Mouse (Mus musculus) hindbrain, embryonic 13.5 days (tissue): Measurements from ENCODE around the gene Ugt8a. TPM values are rescaled to one million over a fixed set of nuclear protein-coding genes. Genes with fewer than 3 reads are reported as not detected.
A peak's percentile ranks its signal among the peaks of the same experiment; 100 is the strongest.

Source experiments
- ATAC-seq: fragments of 200-750 bp; cut with Nextera tagmentation; 2 replicates; pipeline ENCODE4 v1.8.0; 2017; ENCODE audit warnings: moderate TSS enrichment; ENCODE audit not compliant: low FRiP score
- H3K27ac ChIP-seq: fragments of 300-500 bp; sonication (generic); 2 replicates; pipeline ENCODE4 v1.5.1; 2015; ENCODE audit warnings: inconsistent platforms, mild to moderate bottlenecking, moderate library complexity
- H3K27me3 ChIP-seq: fragments of 300-500 bp; sonication (generic); 2 replicates; pipeline ENCODE4 v1.6.1; 2015; ENCODE audit warnings: mild to moderate bottlenecking, inconsistent platforms
- H3K36me3 ChIP-seq: fragments of 300-500 bp; sonication (generic); 2 replicates; pipeline ENCODE4 v1.6.1; 2015; ENCODE audit warnings: mild to moderate bottlenecking, inconsistent platforms
- H3K4me1 ChIP-seq: fragments of 300-500 bp; sonication (generic); replicated peaks from 2 replicates; pipeline ENCODE4 v1.6.1; 2015; ENCODE audit warnings: inconsistent platforms
- H3K4me2 ChIP-seq: fragments of 300-500 bp; sonication (generic); 2 replicates; pipeline ENCODE4 v1.6.1; 2015; ENCODE audit warnings: inconsistent platforms, mild to moderate bottlenecking, moderate library complexity
- H3K4me3 ChIP-seq: fragments of 300-500 bp; sonication (generic); 2 replicates; pipeline ENCODE4 v1.5.1; 2015; ENCODE audit warnings: mild to moderate bottlenecking, inconsistent platforms
- H3K9ac ChIP-seq: fragments of 300-500 bp; sonication (generic); 2 replicates; pipeline ENCODE4 v1.6.1; 2015; ENCODE audit warnings: mild to moderate bottlenecking, inconsistent platforms
- H3K9me3 ChIP-seq: fragments of 300-500 bp; sonication (generic); 2 replicates; pipeline ENCODE4 v1.6.1; 2016; ENCODE audit warnings: inconsistent platforms
- whole genome bisulfite sequencing: fragments of 180-500 bp; shearing (Covaris S2); methylation state at CpG from one replicate; pipeline ENCODE4 v1.1.7; 2015; 5-methylcytosine and 5-hydroxymethylcytosine counted together
- polyA plus RNA-seq: library from polyadenylated mRNA; unstranded; fragments of >200 nt; fragmentation: Nextera tagmentation; extraction: Ambion mirVana; gene quantifications from 2 replicates; pipeline ENCODE4 v1.2.1, GENCODE M21; 2015

Ugt8a gene
- polyA plus RNA-seq, 1 experiment from 2014 or later, result 3.9 TPM

DNA sequence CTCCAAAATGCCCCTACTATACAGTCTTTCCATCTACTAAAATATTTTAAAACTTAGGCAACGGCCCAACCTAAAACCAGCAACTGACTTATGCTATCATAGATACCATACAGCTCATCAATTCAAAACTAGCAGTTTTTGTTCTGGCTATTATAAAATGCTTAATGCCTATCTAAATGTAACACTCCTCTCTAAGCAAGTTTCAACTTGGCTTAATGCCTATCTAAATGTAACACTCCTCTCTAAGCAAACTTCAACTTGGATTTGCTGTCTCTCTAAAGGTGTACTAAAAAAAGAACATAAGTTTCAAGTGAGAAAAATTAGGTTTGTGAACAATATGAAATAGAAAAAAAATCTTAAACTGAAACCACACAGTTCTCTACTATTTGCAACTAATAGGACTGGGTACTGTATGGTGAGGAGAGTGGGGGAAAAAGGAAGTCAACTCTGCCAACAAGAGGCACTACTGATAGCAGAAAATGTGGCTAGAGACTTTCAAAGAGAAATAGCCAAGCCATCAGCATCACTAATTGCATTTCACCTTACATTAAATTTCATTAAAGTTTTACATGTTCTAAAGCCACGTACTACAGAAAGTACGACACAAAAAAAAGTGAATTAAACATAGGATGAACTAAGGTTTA is 5.7 kb downstream of the Ugt8a start:
- H3K9me3 ChIP-seq, result no peaks in the 10 kb centered on the region
- ATAC-seq, result no peak
- WGBS, result 93% methylated on average over 3 of the region's 3 CpGs

GRCm38 (mm10) chr3:125931059-125931458 is 7.4 kb downstream of the Ugt8a start:
- Histone ChIP-seq H3K27ac (no peak overlapping the region), H3K4me3 (no peak overlapping the region), H3K9ac (no peak overlapping the region), H3K4me1 (no peaks in the 10 kb centered on the region), H3K4me2 (no peak overlapping the region), H3K9me3 (no peaks in the 10 kb centered on the region), H3K36me3 (no peaks in the 10 kb centered on the region), H3K27me3 (no peaks in the 10 kb centered on the region)
- no peak for ATAC-seq
- 41% methylated on average over 1 of the region's 1 CpGs for whole genome bisulfite sequencing

More for the DNA sequence above, 5.7 kb downstream of the Ugt8a start:
- Histone ChIP-seq H3K4me2 (no peak overlapping the region), H3K9ac (no peak overlapping the region), H3K36me3 (no peaks in the 10 kb centered on the region), H3K27me3 (0 out of 2 replicates have a peak, but pooled peaks cover 3% of the 10 kb centered on the region), H3K4me3 (no peak overlapping the region), H3K27ac (no peak overlapping the region), H3K4me1 (peaks cover 7% of the 10 kb centered on the region)

DNA sequence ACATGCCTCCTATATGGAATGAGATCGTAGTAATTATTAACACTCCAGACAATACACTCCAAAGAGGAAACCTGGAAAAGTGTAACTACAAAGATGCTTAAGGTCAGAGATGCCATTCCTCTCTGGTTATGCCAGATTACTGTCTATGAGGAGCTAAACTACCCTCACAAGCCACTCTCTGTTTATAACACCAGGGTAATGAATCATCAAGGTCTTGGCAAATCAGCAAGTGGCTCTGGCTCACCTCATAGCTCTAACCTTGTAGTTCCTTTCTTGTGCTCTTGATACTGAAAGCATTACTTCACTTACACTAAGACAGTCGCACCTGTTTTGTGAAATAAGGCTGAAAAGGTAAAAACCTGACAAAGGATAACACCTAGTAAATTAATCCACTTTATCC is 17.5 kb downstream of the Ugt8a start:
- no peak for ATAC-seq
- Histone ChIP-seq H3K27ac (no peak overlapping the region), H3K9ac (no peak overlapping the region), H3K36me3 (no peaks in the 10 kb centered on the region), H3K27me3 (no peaks in the 10 kb centered on the region), H3K4me2 (no peak overlapping the region), H3K4me3 (no peak overlapping the region), H3K4me1 (no peaks in the 10 kb centered on the region), H3K9me3 (no peaks in the 10 kb centered on the region)
- 91% methylated on average over 2 of the region's 2 CpGs for WGBS

DNA sequence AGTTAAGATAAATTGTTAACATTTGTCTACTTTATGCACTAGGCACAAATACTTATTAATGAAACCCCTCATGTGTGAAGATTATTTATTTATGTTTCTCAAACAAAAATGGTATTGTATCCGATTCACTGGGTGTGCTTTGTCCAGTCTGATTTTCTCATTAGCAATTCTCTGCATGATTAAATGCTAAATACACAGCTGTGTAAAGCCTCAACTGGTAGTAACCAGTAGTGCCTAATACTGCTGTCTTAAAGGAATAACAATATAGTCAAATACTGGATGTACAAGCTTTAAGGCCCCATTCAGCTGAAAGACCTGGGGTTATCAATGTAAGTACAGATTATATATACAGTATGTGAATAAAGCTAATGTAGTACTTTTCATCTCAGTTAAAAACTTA is 39.4 kb downstream of the Ugt8a start:
- no peaks in the 10 kb centered on the region for H3K4me1 ChIP-seq
- H3K27ac ChIP-seq, result no peak overlapping the region
- H3K4me3 ChIP-seq, result no peak overlapping the region
- H3K9ac ChIP-seq, result no peak overlapping the region
- no peaks in the 10 kb centered on the region for H3K27me3 ChIP-seq
- no peak overlapping the region for H3K4me2 ChIP-seq
- no peaks in the 10 kb centered on the region for H3K9me3 ChIP-seq
- H3K36me3 ChIP-seq, result no peaks in the 10 kb centered on the region
- 40% methylated on average over 1 of the region's 1 CpGs for WGBS
- ATAC-seq, result no peak

GRCm38 (mm10) chr3:125887109-125887508 is 51.3 kb downstream of the Ugt8a start:
- no peak overlapping the region for H3K27ac ChIP-seq
- H3K27me3 ChIP-seq, result no peaks in the 10 kb centered on the region
- no peak overlapping the region for H3K9ac ChIP-seq
- H3K36me3 ChIP-seq, result no peaks in the 10 kb centered on the region
- 61% methylated on average over 2 of the region's 2 CpGs for WGBS
- no peaks in the 10 kb centered on the region for H3K4me1 ChIP-seq
- no peak overlapping the region for H3K4me2 ChIP-seq
- H3K4me3 ChIP-seq, result no peak overlapping the region
- no peaks in the 10 kb centered on the region for H3K9me3 ChIP-seq
- no peak for ATAC-seq

- Histone ChIP-seq H3K4me3 (no peak overlapping the region), H3K36me3 (no peaks in the 10 kb centered on the region), H3K4me2 (no peak overlapping the region), H3K9me3 (no peaks in the 10 kb centered on the region), H3K27me3 (no peaks in the 10 kb centered on the region), H3K27ac (no peak overlapping the region), H3K4me1 (no peaks in the 10 kb centered on the region), H3K9ac (no peak overlapping the region)
- 94% methylated on average over 2 of the region's 2 CpGs for WGBS
- ATAC-seq, result no peak
Measured at GRCm38 (mm10) chr3:125884879-125885278, 53.5 kb downstream of the Ugt8a start.

GRCm38 (mm10) chr3:125884423-125884822 is 54.0 kb downstream of the Ugt8a start:
- Histone ChIP-seq H3K36me3 (no peaks in the 10 kb centered on the region), H3K4me2 (no peak overlapping the region), H3K9me3 (no peaks in the 10 kb centered on the region), H3K9ac (no peak overlapping the region), H3K27me3 (no peaks in the 10 kb centered on the region), H3K4me1 (no peaks in the 10 kb centered on the region), H3K4me3 (no peak overlapping the region), H3K27ac (no peak overlapping the region)
- no peak for ATAC-seq
- WGBS, result 78% methylated on average over 2 of the region's 2 CpGs

- Histone ChIP-seq H3K4me1 (no peaks in the 10 kb centered on the region), H3K4me3 (no peak overlapping the region), H3K27ac (no peak overlapping the region), H3K36me3 (no peaks in the 10 kb centered on the region), H3K9me3 (no peaks in the 10 kb centered on the region), H3K27me3 (no peaks in the 10 kb centered on the region), H3K9ac (no peak overlapping the region), H3K4me2 (no peak overlapping the region)
- no peak for ATAC-seq
Measured at GRCm38 (mm10) chr3:125883009-125883408, 55.4 kb downstream of the Ugt8a start.

- no peak for ATAC-seq
- Histone ChIP-seq H3K4me1 (no peaks in the 10 kb centered on the region), H3K27me3 (no peaks in the 10 kb centered on the region), H3K9me3 (no peaks in the 10 kb centered on the region), H3K36me3 (no peaks in the 10 kb centered on the region), H3K27ac (no peak overlapping the region), H3K4me2 (no peak overlapping the region), H3K4me3 (no peak overlapping the region), H3K9ac (no peak overlapping the region)
Measured at GRCm38 (mm10) chr3:125881835-125882234, 56.6 kb downstream of the Ugt8a start.

- H3K9ac ChIP-seq, result no peak overlapping the region
- no peaks in the 10 kb centered on the region for H3K27me3 ChIP-seq
- no peaks in the 10 kb centered on the region for H3K4me1 ChIP-seq
- no peak overlapping the region for H3K4me2 ChIP-seq
- H3K27ac ChIP-seq, result no peak overlapping the region
- ATAC-seq, result no peak
- H3K4me3 ChIP-seq, result no peak overlapping the region
- 86% methylated on average over 4 of the region's 4 CpGs for WGBS
- no peaks in the 10 kb centered on the region for H3K9me3 ChIP-seq
- no peaks in the 10 kb centered on the region for H3K36me3 ChIP-seq
Measured at GRCm38 (mm10) chr3:125874371-125874770, 64.0 kb downstream of the Ugt8a start.

GRCm38 (mm10) chr3:125869873-125870272 is 68.5 kb downstream of the Ugt8a start:
- no peaks in the 10 kb centered on the region for H3K9me3 ChIP-seq
- H3K27me3 ChIP-seq, result no peaks in the 10 kb centered on the region
- WGBS, result 91% methylated on average over 4 of the region's 4 CpGs
- no peaks in the 10 kb centered on the region for H3K4me1 ChIP-seq
- H3K36me3 ChIP-seq, result no peaks in the 10 kb centered on the region
- H3K4me2 ChIP-seq, result no peak overlapping the region
- no peak for ATAC-seq
- H3K27ac ChIP-seq, result no peak overlapping the region
- no peak overlapping the region for H3K9ac ChIP-seq
- H3K4me3 ChIP-seq, result no peak overlapping the region

- H3K9ac ChIP-seq, result no peak overlapping the region
- H3K4me2 ChIP-seq, result no peak overlapping the region
- no peaks in the 10 kb centered on the region for H3K27me3 ChIP-seq
- ATAC-seq, result no peak
- H3K9me3 ChIP-seq, result no peaks in the 10 kb centered on the region
- 69% methylated on average over 3 of the region's 3 CpGs for WGBS
- no peak overlapping the region for H3K4me3 ChIP-seq
- no peaks in the 10 kb centered on the region for H3K4me1 ChIP-seq
- no peaks in the 10 kb centered on the region for H3K36me3 ChIP-seq
- H3K27ac ChIP-seq, result no peak overlapping the region
Measured at GRCm38 (mm10) chr3:125861601-125862000, 76.8 kb downstream of the Ugt8a start.

DNA sequence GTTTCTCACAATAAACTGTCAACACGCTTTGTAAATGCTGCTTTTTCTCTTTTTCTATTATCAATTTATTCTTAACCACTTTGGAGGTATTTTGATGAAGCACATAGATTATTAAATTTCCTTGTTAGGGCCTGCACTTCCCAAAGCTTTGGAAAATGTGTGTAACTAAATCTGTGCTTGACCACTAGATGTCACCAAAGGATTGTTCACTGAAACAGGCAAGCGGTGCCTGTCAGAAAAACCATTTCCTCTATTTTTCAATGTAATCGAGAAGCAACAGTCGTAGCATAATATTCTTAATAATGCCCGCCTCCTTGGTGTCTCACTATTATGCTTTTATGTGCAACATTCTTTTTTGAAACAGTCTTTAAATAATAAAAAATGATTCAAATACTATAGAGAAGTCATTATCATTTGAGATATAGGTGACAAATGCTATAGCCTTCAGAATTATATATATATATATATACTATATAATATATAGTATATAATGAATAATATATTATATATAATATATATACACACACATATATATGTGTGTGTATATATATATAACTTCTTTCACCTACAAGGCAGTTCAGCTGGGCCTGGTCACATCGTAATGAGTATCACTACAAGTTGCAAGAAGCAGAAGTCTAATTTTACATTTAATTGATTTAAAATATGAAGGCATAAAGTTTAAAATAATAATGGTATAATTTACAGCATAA is 89.1 kb downstream of the Ugt8a start:
- 0 out of 2 replicates have a peak, but pooled peaks have one; percentile 36 for ATAC-seq

More for the DNA sequence above, 89.1 kb downstream of the Ugt8a start:
- Histone ChIP-seq H3K9me3 (no peaks in the 10 kb centered on the region), H3K4me3 (no peak overlapping the region), H3K9ac (no peak overlapping the region), H3K4me1 (no peaks in the 10 kb centered on the region), H3K36me3 (no peaks in the 10 kb centered on the region), H3K27ac (no peak overlapping the region), H3K27me3 (no peaks in the 10 kb centered on the region), H3K4me2 (no peak overlapping the region)
- 29% methylated on average over 6 of the region's 6 CpGs for WGBS
